Mouse (Mus musculus): ENCODE measurements around the gene Scamp3.

GRCm38 (mm10) chr3:89210731-89211130, 33.5 kb downstream of the Scamp3 start:
- no peak for TF ChIP-seq POLR2A (IDR thresholded peaks at IDR 0.05; ENCODE audit: borderline replicate concordance, control insufficient read depth, low read depth, low read length)
- no peak for TF ChIP-seq CTCF (IDR thresholded peaks at IDR 0.05; ENCODE audit: control insufficient read depth, insufficient read depth, low read length)
